Mouse (Mus musculus) left cerebral cortex, adult 9 months (tissue): ENCODE measurements around the gene Apoc3.

ENCODE experiments used
- DNase-seq, 2 experiments: peaks; one replicate each; pipeline ENCODE4 v3.0.0; 2022; ENCODE audit warnings: low spot score in 2 of 2

Gene Apoc3

GRCm38 (mm10) chr9:46229573-46230449 is 5.6 kb downstream of the Apoc3 start:
- peak; percentile 81 to 93 for DNase-seq

DNA sequence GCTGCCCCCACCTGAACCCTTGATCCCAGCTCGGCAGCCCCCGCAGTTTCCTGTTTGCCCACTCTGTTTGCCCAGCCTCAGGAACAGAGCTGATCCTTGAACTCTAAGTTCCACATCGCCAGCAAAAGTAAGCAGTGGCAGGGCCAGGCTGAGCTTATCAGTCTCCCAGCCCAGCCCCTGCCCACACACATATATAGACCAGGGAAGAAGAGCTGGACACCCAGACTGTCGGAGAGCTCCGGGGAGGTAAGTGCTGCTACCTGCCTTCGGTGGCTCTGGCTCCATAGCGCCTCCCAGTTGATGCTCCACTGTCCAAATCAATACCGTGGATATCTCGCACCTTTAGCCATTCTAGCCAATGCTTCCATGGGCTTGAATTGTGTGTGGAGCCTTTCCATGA is 6.9 kb downstream of the Apoc3 start, which contains the start of gene Apoa1:
Gene Apoa1, plus strand, starts transcription at position 90 of the 400 bp plus-strand sequence.
- DNase-seq = no peak

GRCm38 (mm10) chr9:46227064-46227614 is 8.3 kb downstream of the Apoc3 start:
- DNase-seq = no peak

DNA sequence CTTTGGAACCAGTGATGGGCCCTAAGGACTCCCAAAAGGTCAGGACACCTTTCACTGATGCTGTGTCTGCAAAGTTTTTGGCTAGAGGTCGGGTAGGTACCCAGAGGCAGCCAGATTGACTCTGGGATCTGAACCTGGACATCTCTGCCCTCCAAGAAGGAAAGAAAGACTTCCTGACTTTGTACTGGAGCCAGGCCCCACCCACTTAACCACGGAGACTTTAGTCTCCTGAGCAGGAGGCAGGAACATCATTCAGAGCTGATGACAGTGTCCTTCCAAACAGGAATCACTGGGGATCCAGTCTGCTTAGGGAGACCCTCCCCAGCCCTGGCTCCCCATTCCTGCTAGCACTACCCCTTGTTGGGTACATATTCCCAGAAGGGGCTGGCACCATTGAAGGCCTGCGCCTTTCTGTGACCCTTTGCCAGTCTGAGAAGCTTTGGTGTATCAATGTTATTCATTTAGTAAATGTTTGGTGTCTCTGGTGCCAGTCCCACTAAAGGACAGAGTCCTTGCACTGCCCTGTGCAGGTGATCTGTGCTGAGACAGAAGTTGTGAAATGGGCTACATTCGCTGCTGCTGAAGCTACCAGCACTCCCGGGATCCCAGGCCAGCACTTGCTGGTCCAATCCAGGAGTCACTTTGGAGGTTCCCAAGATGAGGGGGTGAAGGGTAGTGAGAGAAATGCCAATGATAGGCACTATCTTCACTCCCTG is 10.3 kb downstream of the Apoc3 start:
- DNase-seq = no peak

GRCm38 (mm10) chr9:46224101-46224500 is 11.3 kb downstream of the Apoc3 start:
- DNase-seq = no peak

DNA sequence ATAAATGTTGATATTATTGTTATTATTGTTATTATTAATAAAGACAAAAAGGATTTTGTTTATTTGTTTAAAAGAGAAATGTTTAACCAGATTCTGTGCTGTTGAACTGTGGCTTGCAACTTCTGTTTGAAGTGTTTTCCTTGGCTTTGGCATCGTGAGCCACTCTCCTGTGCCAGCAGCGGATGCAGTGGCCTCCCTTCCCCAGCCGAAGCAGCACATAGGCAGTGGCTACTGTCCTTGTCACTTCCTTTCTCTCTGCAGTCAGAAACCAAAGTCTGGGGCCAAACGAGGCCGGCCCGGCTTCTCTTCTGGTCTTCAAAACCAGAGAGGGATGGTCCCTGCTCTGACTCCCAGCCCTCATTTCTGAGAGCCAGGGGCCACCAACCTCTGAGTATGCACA is 12.3 kb downstream of the Apoc3 start:
- DNase-seq = no peak

DNA sequence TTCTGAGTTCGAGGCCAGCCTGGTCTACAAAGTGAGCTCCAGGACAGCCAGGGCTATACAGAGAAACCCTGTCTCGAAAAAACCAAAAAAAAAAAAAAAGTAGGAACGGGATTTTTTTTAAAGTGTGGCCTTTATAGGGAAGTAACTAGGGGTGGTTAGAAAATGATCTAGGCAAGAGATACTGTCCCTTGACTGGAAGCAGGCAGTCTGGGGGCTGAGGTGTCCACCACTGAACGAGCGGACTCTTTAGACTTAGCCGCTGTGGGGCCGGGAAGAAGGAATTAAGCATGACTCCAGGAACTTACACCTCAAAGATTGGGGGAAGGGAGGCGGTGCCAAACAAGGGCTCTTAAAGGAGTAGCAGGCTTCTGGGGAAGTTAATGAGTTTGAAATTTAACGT is 17.3 kb downstream of the Apoc3 start:
- DNase-seq = no peak

DNA sequence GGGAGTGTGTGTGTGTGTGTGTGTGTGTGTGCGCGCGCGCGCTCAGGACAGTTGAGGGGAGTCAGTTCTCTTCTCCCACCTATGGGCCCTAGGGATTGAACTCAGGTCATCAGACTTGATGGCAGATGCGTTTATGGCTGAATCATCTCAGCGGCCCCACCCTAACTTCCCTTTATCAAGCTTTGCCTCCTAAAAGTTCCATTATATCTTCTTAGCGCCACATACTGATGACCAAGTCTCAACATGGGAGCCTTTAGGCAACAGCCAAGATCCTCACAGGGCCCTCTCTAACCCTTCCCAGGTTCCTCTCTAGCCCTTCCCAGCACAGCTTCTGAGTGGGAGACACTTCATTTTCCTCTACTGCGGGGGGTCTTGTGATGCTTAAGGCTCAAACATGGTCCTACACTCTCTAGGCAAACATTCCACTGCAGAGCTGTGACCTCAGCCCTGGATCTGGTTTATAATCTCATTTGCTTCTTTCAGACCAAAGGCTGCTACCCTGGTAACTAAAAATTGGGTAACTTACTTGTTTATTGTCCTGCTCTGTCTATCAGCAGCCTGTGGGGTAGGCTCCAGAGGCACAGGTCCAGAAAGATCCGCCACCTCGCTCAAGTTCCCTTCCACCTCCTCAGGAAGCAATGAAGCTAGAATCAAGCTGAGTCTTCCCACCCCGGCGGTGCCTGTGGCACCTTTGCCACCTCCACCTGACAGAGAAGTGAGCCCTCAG is 18.5 kb downstream of the Apoc3 start:
- no peak for DNase-seq

DNA sequence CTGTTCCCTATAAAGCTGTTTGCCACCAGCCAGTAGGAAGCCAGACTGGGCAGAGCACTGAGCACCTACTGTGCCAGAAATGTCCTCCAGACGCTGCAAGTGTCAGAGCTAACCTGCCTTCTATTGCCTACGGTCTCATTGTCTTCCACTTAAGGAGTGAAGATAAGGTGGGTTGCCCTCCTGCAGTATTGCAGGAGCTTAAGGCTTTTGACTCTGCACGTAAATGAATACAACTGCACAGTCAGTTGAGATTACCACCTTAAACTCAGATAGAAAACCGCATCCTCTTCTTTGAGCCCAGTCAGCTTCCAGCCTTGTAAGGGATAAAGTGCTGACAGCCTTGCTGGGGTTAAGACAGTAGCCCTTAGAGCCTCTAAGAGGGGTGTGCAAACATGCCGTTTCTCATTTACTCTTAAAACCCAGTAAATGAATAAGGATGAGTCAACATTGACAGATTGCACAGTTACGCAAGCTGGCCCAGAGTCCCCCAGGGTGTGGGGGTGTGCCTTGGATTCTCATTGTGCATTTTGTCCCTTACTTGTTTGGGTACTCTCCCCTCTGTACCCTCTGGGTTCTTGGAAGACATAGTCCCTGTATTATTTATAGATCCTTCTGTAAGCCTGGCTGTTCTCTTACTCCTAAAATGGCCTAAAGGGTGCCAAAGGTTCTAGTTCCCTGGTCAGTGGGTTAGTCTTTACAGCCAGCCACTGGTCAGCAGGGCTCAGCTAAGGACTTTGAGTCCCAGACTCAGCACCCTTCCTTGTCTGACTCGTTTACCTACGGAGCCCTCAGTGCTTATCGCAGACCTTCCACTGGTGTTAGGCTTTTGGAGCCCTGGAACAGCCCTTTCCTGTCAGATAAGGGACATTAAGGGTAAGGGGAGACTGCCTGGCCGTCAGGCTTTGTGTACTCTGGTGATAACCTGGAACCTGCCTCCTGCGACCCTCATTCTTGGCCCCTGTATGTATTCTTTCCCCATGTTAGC is 19.8 kb downstream of the Apoc3 start:
- no peak for DNase-seq

DNA sequence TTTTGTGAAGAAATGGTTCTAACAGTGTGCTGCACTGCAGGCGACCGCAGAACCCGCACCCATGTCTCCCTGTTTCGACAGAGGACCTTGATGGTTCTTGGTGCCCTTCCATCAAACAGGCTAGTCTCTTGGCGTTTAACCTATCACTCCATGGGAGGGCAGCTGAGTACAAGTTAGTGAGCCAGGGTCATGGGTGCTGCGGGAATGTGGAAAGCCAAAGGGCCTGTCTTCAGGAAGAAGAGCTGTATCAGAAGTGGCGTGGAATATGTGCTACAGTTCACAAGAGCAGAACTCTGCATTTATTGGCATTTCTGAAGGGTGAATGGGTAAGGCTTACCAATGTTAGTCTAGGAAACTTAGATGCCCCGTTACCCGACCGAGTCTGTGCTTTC is 20.5 kb downstream of the Apoc3 start:
- no peak for DNase-seq

GRCm38 (mm10) chr9:46214276-46214675 is 21.2 kb downstream of the Apoc3 start:
- DNase-seq = no peak

DNA sequence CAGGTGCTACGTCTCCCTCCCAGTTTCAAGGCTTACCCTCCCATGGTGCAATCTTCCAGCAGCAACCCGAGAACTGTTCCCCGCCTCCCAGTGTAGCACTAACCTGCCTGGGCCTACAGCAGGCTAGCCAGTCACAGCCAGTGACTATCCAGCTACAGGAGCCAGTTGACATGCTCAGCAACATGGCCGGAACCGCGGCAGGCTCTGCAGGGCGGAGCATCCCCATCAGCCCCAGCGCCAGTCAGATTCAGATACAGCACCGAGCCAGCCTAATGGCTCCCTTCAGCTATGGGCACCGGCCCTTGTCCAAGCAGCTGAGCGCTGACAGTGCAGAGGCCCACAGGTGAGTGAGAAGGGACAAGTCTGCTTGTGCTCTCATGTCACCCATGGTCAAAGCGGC is 25.0 kb downstream of the Apoc3 start:
- DNase-seq = no peak

GRCm38 (mm10) chr9:46208401-46208974 is 26.9 kb downstream of the Apoc3 start:
- DNase-seq = no peak

DNA sequence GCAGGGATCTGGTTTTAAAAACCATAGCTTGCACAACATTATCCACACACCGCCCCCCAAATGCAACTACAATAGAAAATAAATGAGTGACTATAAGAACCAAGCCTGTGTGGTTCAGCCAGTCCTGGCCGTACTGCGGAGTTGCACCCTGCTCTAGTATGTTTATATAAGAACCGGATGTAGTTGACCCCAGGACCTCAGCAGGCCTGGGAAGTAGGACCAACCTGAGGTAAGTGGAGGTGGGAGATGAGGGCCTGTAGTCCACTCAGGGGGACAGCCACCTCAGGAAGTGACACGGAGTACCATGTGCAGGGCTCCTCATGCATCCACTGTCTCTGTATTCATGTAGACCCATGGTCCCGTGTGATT is 28.0 kb downstream of the Apoc3 start:
- DNase-seq = no peak

GRCm38 (mm10) chr9:46206834-46207500 is 28.5 kb downstream of the Apoc3 start:
- no peak for DNase-seq

GRCm38 (mm10) chr9:46199609-46200008 is 35.8 kb downstream of the Apoc3 start:
- DNase-seq = no peak

DNA sequence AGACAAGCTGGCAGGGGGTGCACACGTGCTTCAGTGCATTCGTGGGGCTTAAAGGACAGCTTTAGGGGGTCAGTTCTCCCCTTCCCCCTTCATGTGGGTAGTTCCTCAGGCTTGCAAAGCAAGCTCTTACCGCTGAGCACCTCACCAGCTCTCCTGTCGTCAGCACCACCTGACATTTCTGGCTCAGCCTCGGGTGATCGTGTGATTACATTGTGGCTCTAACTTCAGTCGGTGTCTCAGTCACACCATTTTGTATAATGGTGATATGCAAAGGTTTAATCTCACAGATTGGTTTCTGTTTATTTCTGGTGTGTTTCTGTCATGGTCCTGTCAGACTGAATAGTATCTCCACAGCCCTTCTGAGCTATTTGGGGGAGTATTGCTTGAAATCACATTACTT is 36.5 kb downstream of the Apoc3 start:
- DNase-seq = no peak

DNA sequence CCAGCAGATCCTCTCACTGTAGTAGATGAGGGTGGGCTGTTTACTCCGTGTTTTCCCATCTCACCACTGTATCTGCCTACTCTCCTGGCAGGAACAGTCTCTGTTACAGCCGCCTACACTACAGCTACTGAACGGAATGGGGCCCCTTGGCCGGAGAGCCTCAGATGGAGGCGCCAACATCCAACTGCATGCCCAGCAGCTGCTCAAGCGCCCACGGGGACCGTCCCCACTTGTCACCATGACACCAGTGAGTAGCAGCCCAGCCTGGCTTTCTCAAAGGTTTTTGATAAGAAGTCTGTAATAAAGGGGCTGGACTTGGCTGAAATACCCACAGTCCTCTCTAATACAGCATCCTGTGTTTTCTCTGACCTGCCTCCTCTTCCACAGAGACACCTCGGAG is 37.0 kb downstream of the Apoc3 start:
- peak in 1 of 2 experiments; percentile 44 for DNase-seq

GRCm38 (mm10) chr9:46196699-46197169 is 38.7 kb downstream of the Apoc3 start:
- DNase-seq = no peak

DNA sequence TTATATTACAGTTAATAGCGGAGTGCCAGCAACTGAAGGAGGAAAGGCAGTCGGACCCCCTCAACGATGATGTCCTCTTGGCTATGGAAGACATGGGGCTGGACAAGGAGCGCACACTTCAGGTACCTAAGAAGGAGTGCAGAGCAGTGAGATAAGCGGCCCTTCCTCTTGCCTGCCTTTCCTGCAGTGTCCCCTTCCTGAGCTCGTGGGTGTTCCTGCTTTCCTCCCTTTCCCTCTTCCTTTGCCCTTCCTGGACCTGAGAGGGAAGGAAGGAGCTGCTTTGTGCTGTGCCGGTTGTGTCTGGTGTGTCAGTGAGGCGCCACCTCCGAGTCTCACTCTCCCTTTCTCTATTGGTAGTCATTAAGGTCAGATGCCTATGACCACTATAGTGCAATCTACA is 40.6 kb downstream of the Apoc3 start:
- no peak for DNase-seq
